Mouse (Mus musculus): ENCODE results near the gene Mrpl58. TPM values are rescaled to one million over a fixed set of nuclear protein-coding genes. Genes with fewer than 3 reads are reported as not detected.
A peak's percentile ranks its signal among the peaks of the same experiment; 100 is the strongest.

The Mrpl58 gene
- polyA plus RNA-seq, 1 experiment from 2014 or later = 173 TPM

GRCm38 (mm10) chr11:115393721-115394325 is 9.7 kb upstream of the Mrpl58 start:
- Histone ChIP-seq H3K27me3 (ENCODE audit: control insufficient read depth, insufficient read depth, low read depth, low read length) (no peaks in the 10 kb centered on the region), H3K4me2 (ENCODE audit: low read length) (no peak overlapping the region), H3K4me1 (ENCODE audit: control insufficient read depth, insufficient read depth, low read length) (no peaks in the 10 kb centered on the region), H3K27ac (ENCODE audit: low read length) (no peak overlapping the region), H3K9ac (ENCODE audit: low read depth, low read length) (no peak overlapping the region), H3K36me3 (ENCODE audit: control insufficient read depth, insufficient read depth, low read length) (peaks cover 36% of the 10 kb centered on the region), H3K9me3 (replicated peaks; ENCODE audit: control insufficient read depth, low read length, poor library complexity, severe bottlenecking) (no peaks in the 10 kb centered on the region), H3K4me3 (ENCODE audit: low read depth, low read length) (no peak overlapping the region)
- 71% methylated on average over 34 of the region's 34 CpGs for whole genome bisulfite sequencing
- no peak for ATAC-seq

- WGBS = 83% methylated on average over 7 of the region's 7 CpGs
- peaks cover 18% of the 10 kb centered on the region for H3K36me3 ChIP-seq (ENCODE audit: control insufficient read depth, insufficient read depth, low read length)
These were observed 5.5 kb upstream of the Mrpl58 start for GRCm38 (mm10) chr11:115398085-115398484.

GRCm38 (mm10) chr11:115400126-115400525 is 3.4 kb upstream of the Mrpl58 start:
- Histone ChIP-seq H3K4me1 (ENCODE audit: control insufficient read depth, insufficient read depth, low read length) (peaks cover 26% of the 10 kb centered on the region), H3K4me3 (ENCODE audit: low read depth, low read length) (no peak overlapping the region), H3K27me3 (ENCODE audit: control insufficient read depth, insufficient read depth, low read depth, low read length) (no peaks in the 10 kb centered on the region), H3K9ac (ENCODE audit: low read depth, low read length) (no peak overlapping the region), H3K4me2 (ENCODE audit: low read length) (no peak overlapping the region), H3K36me3 (ENCODE audit: control insufficient read depth, insufficient read depth, low read length) (peaks cover 5% of the 10 kb centered on the region; the same call in 1 of the 2 replicates), H3K27ac (ENCODE audit: low read length) (peak overlapping the region; percentile 77), H3K9me3 (replicated peaks; ENCODE audit: control insufficient read depth, low read length, poor library complexity, severe bottlenecking) (no peaks in the 10 kb centered on the region)
- ATAC-seq = no peak
- WGBS = 83% methylated on average over 3 of the region's 3 CpGs

More at GRCm38 (mm10) chr11:115398085-115398484, 5.5 kb upstream of the Mrpl58 start:
- H3K9me3 ChIP-seq (replicated peaks; ENCODE audit: control insufficient read depth, low read length, poor library complexity, severe bottlenecking) = no peaks in the 10 kb centered on the region
- ATAC-seq = no peak
- no peaks in the 10 kb centered on the region for H3K27me3 ChIP-seq (ENCODE audit: control insufficient read depth, insufficient read depth, low read depth, low read length)
- H3K4me3 ChIP-seq (ENCODE audit: low read depth, low read length) = no peak overlapping the region
- no peak overlapping the region for H3K9ac ChIP-seq (ENCODE audit: low read depth, low read length)
- H3K4me1 ChIP-seq (ENCODE audit: control insufficient read depth, insufficient read depth, low read length) = peaks cover 13% of the 10 kb centered on the region
- H3K4me2 ChIP-seq (ENCODE audit: low read length) = no peak overlapping the region
- no peak overlapping the region for H3K27ac ChIP-seq (ENCODE audit: low read length)

- Histone ChIP-seq H3K4me2 (ENCODE audit: low read length) (peak overlapping the region; percentile 28; the same call in 1 of the 2 replicates), H3K27me3 (ENCODE audit: control insufficient read depth, insufficient read depth, low read depth, low read length) (no peaks in the 10 kb centered on the region), H3K4me1 (ENCODE audit: control insufficient read depth, insufficient read depth, low read length) (peaks cover 28% of the 10 kb centered on the region), H3K9ac (ENCODE audit: low read depth, low read length) (peak overlapping the region; percentile 27; the same call in 1 of the 2 replicates), H3K36me3 (ENCODE audit: control insufficient read depth, insufficient read depth, low read length) (peaks cover under 1% of the 10 kb centered on the region; the same call in 1 of the 2 replicates), H3K9me3 (replicated peaks; ENCODE audit: control insufficient read depth, low read length, poor library complexity, severe bottlenecking) (no peaks in the 10 kb centered on the region), H3K4me3 (ENCODE audit: low read depth, low read length) (no peak overlapping the region), H3K27ac (ENCODE audit: low read length) (peak overlapping the region; percentile 77)
- ATAC-seq = peak; percentile 57; the same call in 1 of the 2 replicates
- WGBS = 24% methylated on average over 11 of the region's 11 CpGs
These were observed 2.7 kb upstream of the Mrpl58 start for GRCm38 (mm10) chr11:115400630-115401391.

- ATAC-seq = no peak
- peaks cover 31% of the 10 kb centered on the region for H3K4me1 ChIP-seq (ENCODE audit: control insufficient read depth, insufficient read depth, low read length)
- WGBS = 96% methylated on average over 6 of the region's 6 CpGs
These were observed 2.2 kb downstream of the Mrpl58 start for GRCm38 (mm10) chr11:115405723-115406122.

GRCm38 (mm10) chr11:115406858-115407401 is 3.4 kb downstream of the Mrpl58 start:
- Histone ChIP-seq H3K9me3 (replicated peaks; ENCODE audit: control insufficient read depth, low read length, poor library complexity, severe bottlenecking) (no peaks in the 10 kb centered on the region), H3K36me3 (ENCODE audit: control insufficient read depth, insufficient read depth, low read length) (peaks cover 9% of the 10 kb centered on the region), H3K9ac (ENCODE audit: low read depth, low read length) (no peak overlapping the region), H3K4me3 (ENCODE audit: low read depth, low read length) (no peak overlapping the region), H3K4me2 (ENCODE audit: low read length) (no peak overlapping the region), H3K27me3 (ENCODE audit: control insufficient read depth, insufficient read depth, low read depth, low read length) (no peaks in the 10 kb centered on the region), H3K4me1 (ENCODE audit: control insufficient read depth, insufficient read depth, low read length) (peaks cover 32% of the 10 kb centered on the region), H3K27ac (ENCODE audit: low read length) (no peak overlapping the region)
- no peak for ATAC-seq
- WGBS = 95% methylated on average over 17 of the region's 17 CpGs

More at GRCm38 (mm10) chr11:115405723-115406122, 2.2 kb downstream of the Mrpl58 start:
- Histone ChIP-seq H3K4me3 (ENCODE audit: low read depth, low read length) (no peak overlapping the region), H3K36me3 (ENCODE audit: control insufficient read depth, insufficient read depth, low read length) (peaks cover 2% of the 10 kb centered on the region), H3K9ac (ENCODE audit: low read depth, low read length) (no peak overlapping the region), H3K9me3 (replicated peaks; ENCODE audit: control insufficient read depth, low read length, poor library complexity, severe bottlenecking) (no peaks in the 10 kb centered on the region), H3K4me2 (ENCODE audit: low read length) (no peak overlapping the region), H3K27me3 (ENCODE audit: control insufficient read depth, insufficient read depth, low read depth, low read length) (no peaks in the 10 kb centered on the region), H3K27ac (ENCODE audit: low read length) (no peak overlapping the region)

GRCm38 (mm10) chr11:115408266-115408920 is 4.8 kb downstream of the Mrpl58 start:
- Histone ChIP-seq H3K4me1 (ENCODE audit: control insufficient read depth, insufficient read depth, low read length) (peaks cover 29% of the 10 kb centered on the region), H3K9ac (ENCODE audit: low read depth, low read length) (no peak overlapping the region), H3K4me2 (ENCODE audit: low read length) (no peak overlapping the region), H3K9me3 (replicated peaks; ENCODE audit: control insufficient read depth, low read length, poor library complexity, severe bottlenecking) (no peaks in the 10 kb centered on the region), H3K36me3 (ENCODE audit: control insufficient read depth, insufficient read depth, low read length) (peaks cover 9% of the 10 kb centered on the region), H3K4me3 (ENCODE audit: low read depth, low read length) (no peak overlapping the region), H3K27ac (ENCODE audit: low read length) (peak overlapping the region; percentile 64), H3K27me3 (ENCODE audit: control insufficient read depth, insufficient read depth, low read depth, low read length) (no peaks in the 10 kb centered on the region)
- no peak for ATAC-seq
- 62% methylated on average over 6 of the region's 6 CpGs for WGBS

- H3K4me2 ChIP-seq (ENCODE audit: low read length) = no peak overlapping the region
- H3K9ac ChIP-seq (ENCODE audit: low read depth, low read length) = no peak overlapping the region; the same call in 1 of the 2 replicates
- peak overlapping the region; percentile 64 for H3K27ac ChIP-seq (ENCODE audit: low read length)
- no peak for ATAC-seq
- H3K36me3 ChIP-seq (ENCODE audit: control insufficient read depth, insufficient read depth, low read length) = peaks cover 9% of the 10 kb centered on the region
- H3K4me1 ChIP-seq (ENCODE audit: control insufficient read depth, insufficient read depth, low read length) = peaks cover 30% of the 10 kb centered on the region
- 9% methylated on average over 7 of the region's 7 CpGs for WGBS
- no peaks in the 10 kb centered on the region for H3K9me3 ChIP-seq (replicated peaks; ENCODE audit: control insufficient read depth, low read length, poor library complexity, severe bottlenecking)
- H3K27me3 ChIP-seq (ENCODE audit: control insufficient read depth, insufficient read depth, low read depth, low read length) = no peaks in the 10 kb centered on the region
- no peak overlapping the region for H3K4me3 ChIP-seq (ENCODE audit: low read depth, low read length)
These were observed 6.0 kb downstream of the Mrpl58 start for GRCm38 (mm10) chr11:115409556-115409955.

Measured in midbrain, embryonic 16.5 days (tissue).